Mouse (Mus musculus) intestine, postnatal 0 days (tissue): ENCODE measurements around the gene Tle4. TPM values are rescaled to one million over a fixed set of nuclear protein-coding genes. Genes with fewer than 3 reads are reported as not detected.
A peak's percentile ranks its signal among the peaks of the same experiment; 100 is the strongest.

Experiments
- ATAC-seq: fragments of 200-750 bp; cut with Nextera tagmentation; 2 replicates; pipeline ENCODE4 v1.8.0; 2017; ENCODE audit warnings: mild to moderate bottlenecking, moderate TSS enrichment, moderate library complexity
- H3K27ac ChIP-seq: fragments of 300-500 bp; sonication (generic); 2 replicates; pipeline ENCODE4 v1.5.1; 2014; ENCODE audit warnings: mild to moderate bottlenecking, low read depth, low read length, moderate library complexity
- H3K27me3 ChIP-seq: fragments of 300-500 bp; sonication (generic); replicated peaks from 2 replicates; pipeline ENCODE4 v1.6.1; 2014; ENCODE audit warnings: low read length, mixed read lengths; ENCODE audit not compliant: control insufficient read depth, insufficient read depth
- H3K36me3 ChIP-seq: fragments of 300-500 bp; sonication (generic); 2 replicates; pipeline ENCODE4 v1.6.1; 2014; ENCODE audit warnings: mild to moderate bottlenecking, moderate library complexity; ENCODE audit not compliant: control insufficient read depth, insufficient read depth
- H3K4me1 ChIP-seq: fragments of 300-500 bp; sonication (generic); replicated peaks from 2 replicates; pipeline ENCODE4 v1.6.1; 2014; ENCODE audit warnings: antibody characterized with exemption, low read length, mixed read lengths; ENCODE audit not compliant: control insufficient read depth, insufficient read depth
- H3K4me2 ChIP-seq: fragments of 300-500 bp; sonication (generic); replicated peaks from 2 replicates; pipeline ENCODE4 v1.6.1; 2014; ENCODE audit warnings: low read depth, mild to moderate bottlenecking, moderate library complexity
- H3K4me3 ChIP-seq: fragments of 300-500 bp; sonication (generic); 2 replicates; pipeline ENCODE4 v1.5.1; 2014; ENCODE audit warnings: low read depth, low read length
- H3K9ac ChIP-seq: fragments of 300-500 bp; sonication (generic); 2 replicates; pipeline ENCODE4 v1.6.1; 2014; ENCODE audit warnings: mild to moderate bottlenecking, low read depth, low read length
- H3K9me3 ChIP-seq: fragments of 300-500 bp; sonication (generic); 2 replicates; pipeline ENCODE4 v1.6.1; 2016; ENCODE audit warnings: mixed run types; ENCODE audit not compliant: control insufficient read depth
- CTCF ChIP-seq: sonication (generic); IDR thresholded peaks from 2 replicates; pipeline ENCODE4 v1.5.1; 2016; ENCODE audit warnings: low read depth, mild to moderate bottlenecking, control low read depth, antibody characterized with exemption, moderate library complexity
- WGBS: fragments of 180-500 bp; shearing (Covaris S2); extraction: QIAGEN DNeasy Blood & Tissue Kit; methylation state at CpG from one replicate; pipeline ENCODE4 v1.1.7; 2014; 5-methylcytosine and 5-hydroxymethylcytosine counted together
- polyA plus RNA-seq: library from polyadenylated mRNA; unstranded; fragments of >200 nt; fragmentation: Nextera tagmentation; extraction: Ambion mirVana; gene quantifications from 2 replicates; pipeline ENCODE4 v1.2.1, GENCODE M21; 2015

The Tle4 gene
- polyA plus RNA-seq, 1 experiment from 2014 or later, result 18.5 TPM

DNA sequence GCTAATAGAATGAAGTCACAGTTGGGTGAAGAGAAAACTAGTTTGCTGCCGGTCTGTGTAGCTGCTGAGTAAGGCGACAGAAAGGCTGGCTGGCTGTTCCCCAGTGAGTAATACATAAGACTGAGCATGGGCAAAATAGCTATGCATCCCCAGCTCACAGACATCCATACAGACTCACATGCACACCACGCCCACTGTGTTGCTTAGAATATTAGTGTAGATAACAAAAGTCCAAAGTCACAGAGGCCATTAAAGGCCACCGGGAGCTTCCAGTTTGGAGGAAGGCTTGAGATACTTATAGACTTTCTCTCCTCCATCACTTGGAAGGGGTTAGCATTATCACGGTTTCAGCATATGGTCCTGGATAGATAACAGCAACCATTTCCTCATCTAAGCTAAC is 178.0 kb downstream of the Tle4 start:
- Histone ChIP-seq H3K27ac (no peak overlapping the region), H3K9me3 (no peaks in the 10 kb centered on the region), H3K4me1 (no peaks in the 10 kb centered on the region), H3K4me3 (no peak overlapping the region), H3K4me2 (no peak overlapping the region), H3K36me3 (no peaks in the 10 kb centered on the region), H3K27me3 (no peaks in the 10 kb centered on the region), H3K9ac (no peak overlapping the region)
- ATAC-seq, result peak; percentile 61; the same call in 1 of the 2 replicates
- TF ChIP-seq CTCF, result no peak
- WGBS, result 51% methylated on average over 5 of the region's 5 CpGs

DNA sequence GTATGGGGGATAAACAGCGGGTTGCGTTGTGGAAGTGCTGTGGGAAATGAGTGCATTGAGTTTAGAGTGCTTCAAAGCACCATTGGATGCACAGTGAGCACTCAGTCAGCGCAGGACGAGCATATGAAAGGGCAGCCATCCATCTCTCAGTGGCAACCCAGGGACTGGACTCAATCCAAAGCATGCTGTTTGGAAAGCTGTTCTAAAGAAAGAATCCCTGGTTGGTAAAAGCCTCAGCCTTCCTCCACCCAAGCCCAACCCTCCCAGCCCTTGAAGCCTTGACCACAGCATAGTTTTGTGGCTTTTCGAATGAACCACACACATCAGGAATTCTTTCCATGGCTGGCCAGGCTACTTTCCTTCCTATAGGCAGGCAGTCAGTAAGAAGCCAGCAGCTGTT is 181.0 kb downstream of the Tle4 start:
- no peak overlapping the region for H3K4me2 ChIP-seq
- no peak overlapping the region for H3K9ac ChIP-seq
- H3K27me3 ChIP-seq, result no peaks in the 10 kb centered on the region
- no peaks in the 10 kb centered on the region for H3K4me1 ChIP-seq
- no peak overlapping the region for H3K27ac ChIP-seq
- no peaks in the 10 kb centered on the region for H3K9me3 ChIP-seq
- no peak for ATAC-seq
- no peak overlapping the region for H3K4me3 ChIP-seq
- 78% methylated on average over 5 of the region's 5 CpGs for WGBS
- no peaks in the 10 kb centered on the region for H3K36me3 ChIP-seq
- no peak for TF ChIP-seq CTCF

DNA sequence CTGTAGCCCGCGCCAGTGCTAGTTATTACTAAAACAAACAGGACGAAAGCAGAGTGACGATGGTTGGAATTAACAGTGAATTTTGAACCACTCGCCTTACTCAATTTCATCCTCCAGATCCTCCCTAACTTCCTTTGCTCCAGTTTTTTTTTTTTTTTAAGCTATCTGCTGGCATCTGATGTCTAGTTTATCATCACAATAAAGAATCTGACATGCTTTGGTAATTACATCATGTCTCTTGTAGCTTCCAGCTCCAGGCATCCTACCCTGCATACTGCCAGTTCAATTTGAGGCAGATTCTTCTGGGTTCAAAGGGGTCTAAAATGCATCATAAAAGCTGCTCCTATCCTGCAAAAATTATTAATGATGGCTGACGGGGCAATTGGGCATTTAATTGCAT is 181.9 kb downstream of the Tle4 start:
- H3K4me3 ChIP-seq, result no peak overlapping the region
- 80% methylated on average over 6 of the region's 6 CpGs for WGBS
- H3K27ac ChIP-seq, result no peak overlapping the region
- H3K9me3 ChIP-seq, result no peaks in the 10 kb centered on the region
- H3K27me3 ChIP-seq, result no peaks in the 10 kb centered on the region
- H3K4me2 ChIP-seq, result no peak overlapping the region
- no peak for TF ChIP-seq CTCF
- no peaks in the 10 kb centered on the region for H3K36me3 ChIP-seq
- no peaks in the 10 kb centered on the region for H3K4me1 ChIP-seq
- ATAC-seq, result no peak
- no peak overlapping the region for H3K9ac ChIP-seq

DNA sequence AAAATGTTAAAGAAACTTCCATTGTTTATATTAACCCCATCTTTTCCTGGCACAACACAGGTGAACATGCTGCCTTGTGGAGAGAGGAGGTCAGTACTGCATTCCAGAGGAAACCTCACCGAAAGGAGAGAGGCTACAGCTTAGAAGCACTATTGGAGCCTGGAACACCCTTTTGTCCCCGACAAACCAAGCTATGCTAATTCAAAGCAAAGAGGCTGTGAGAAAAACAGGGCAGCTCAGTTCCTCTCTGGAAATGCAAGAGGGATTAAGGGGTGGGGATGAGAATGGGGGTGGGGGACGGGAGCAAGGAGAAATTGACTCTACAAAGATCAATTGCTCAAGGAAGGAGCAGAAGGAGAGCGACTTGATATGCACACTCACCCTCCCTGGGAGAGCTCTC is 182.9 kb downstream of the Tle4 start:
- ATAC-seq, result no peak
- no peaks in the 10 kb centered on the region for H3K27me3 ChIP-seq
- H3K36me3 ChIP-seq, result no peaks in the 10 kb centered on the region
- H3K27ac ChIP-seq, result no peak overlapping the region
- TF ChIP-seq CTCF, result no peak
- no peaks in the 10 kb centered on the region for H3K9me3 ChIP-seq
- WGBS, result 40% methylated on average over 4 of the region's 4 CpGs
- no peak overlapping the region for H3K9ac ChIP-seq
- H3K4me3 ChIP-seq, result no peak overlapping the region
- H3K4me2 ChIP-seq, result no peak overlapping the region
- no peaks in the 10 kb centered on the region for H3K4me1 ChIP-seq

DNA sequence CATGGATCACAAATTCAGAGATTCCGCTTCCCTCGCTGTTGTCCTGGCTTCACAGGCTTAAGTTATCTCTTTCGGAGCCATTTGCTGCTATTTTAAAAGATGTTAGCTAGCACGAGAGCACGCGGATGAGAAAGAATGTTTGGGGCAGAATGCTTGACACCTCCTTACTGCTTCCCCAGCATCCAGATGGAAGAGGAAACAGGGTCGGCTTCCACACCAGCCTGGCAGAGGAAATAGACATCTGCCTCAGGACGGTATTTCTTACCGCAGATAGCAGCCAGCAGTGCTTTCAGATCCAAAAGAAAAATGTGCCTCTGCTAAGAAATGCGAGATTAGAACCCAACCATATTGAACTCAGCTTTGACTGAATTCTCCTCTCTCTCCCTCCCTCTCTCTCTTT is 191.2 kb downstream of the Tle4 start:
- 62% methylated on average over 10 of the region's 10 CpGs for WGBS
- TF ChIP-seq CTCF, result no peak
- Histone ChIP-seq H3K9ac (no peak overlapping the region), H3K4me1 (0 out of 2 replicates have a peak, but pooled peaks cover 2% of the 10 kb centered on the region), H3K4me3 (no peak overlapping the region), H3K9me3 (no peaks in the 10 kb centered on the region), H3K27ac (no peak overlapping the region), H3K4me2 (no peak overlapping the region), H3K27me3 (no peaks in the 10 kb centered on the region), H3K36me3 (no peaks in the 10 kb centered on the region)
- no peak for ATAC-seq
